Mouse (Mus musculus) liver, embryonic 11.5 days (tissue): ENCODE measurements around the gene Fem1a. TPM values are rescaled to one million over a fixed set of nuclear protein-coding genes. Genes with fewer than 3 reads are reported as not detected.

ENCODE experiments used
- ATAC-seq: fragments of 200-750 bp; cut with Nextera tagmentation; replicated peaks from 2 replicates; pipeline ENCODE4 v1.8.0; 2017; ENCODE audit warnings: moderate number of reproducible peaks, mild to moderate bottlenecking, moderate TSS enrichment, moderate library complexity; ENCODE audit not compliant: low FRiP score
- DNase-seq: peaks from one replicate; pipeline ENCODE4 v3.0.0-alpha.2; 2017; ENCODE audit warnings: low spot score
- H3K27ac ChIP-seq: fragments of 300-500 bp; sonication (generic); 2 replicates; pipeline ENCODE4 v1.5.1; 2014; ENCODE audit warnings: mild to moderate bottlenecking, low read depth, low read length, control low read depth
- H3K27me3 ChIP-seq: fragments of 300-500 bp; sonication (generic); replicated peaks from 2 replicates; pipeline ENCODE4 v1.6.1; 2014; ENCODE audit warnings: low read length, mixed read lengths; ENCODE audit not compliant: control insufficient read depth, insufficient read depth
- H3K36me3 ChIP-seq: fragments of 300-500 bp; sonication (generic); 2 replicates; pipeline ENCODE4 v1.6.1; 2014; ENCODE audit warnings: mild to moderate bottlenecking, low read length, moderate library complexity, mixed read lengths; ENCODE audit not compliant: control insufficient read depth, insufficient read depth
- H3K4me1 ChIP-seq: fragments of 300-500 bp; sonication (generic); replicated peaks from 2 replicates; pipeline ENCODE4 v1.6.1; 2014; ENCODE audit warnings: low read length, mixed read lengths; ENCODE audit not compliant: control insufficient read depth, insufficient read depth
- H3K4me2 ChIP-seq: fragments of 300-500 bp; sonication (generic); 2 replicates; pipeline ENCODE4 v1.6.1; 2014; ENCODE audit warnings: mild to moderate bottlenecking, control low read depth, moderate library complexity
- H3K4me3 ChIP-seq: fragments of 300-500 bp; sonication (generic); 2 replicates; pipeline ENCODE4 v1.5.1; 2014; ENCODE audit warnings: low read depth, low read length, control low read depth
- H3K9ac ChIP-seq: fragments of 300-500 bp; sonication (generic); 2 replicates; pipeline ENCODE4 v1.6.1; 2014; ENCODE audit warnings: low read depth, low read length, control low read depth
- H3K9me3 ChIP-seq: fragments of 300-500 bp; sonication (generic); 2 replicates; pipeline ENCODE4 v1.6.1; 2016; ENCODE audit warnings: low read length, inconsistent platforms, mixed read lengths; ENCODE audit not compliant: control insufficient read depth
- WGBS: fragments of 180-500 bp; shearing (Covaris S2); extraction: QIAGEN DNeasy Blood & Tissue Kit; methylation state at CpG from one replicate; pipeline ENCODE4 v1.1.7; 2014; 5-methylcytosine and 5-hydroxymethylcytosine counted together
- polyA plus RNA-seq: library from polyadenylated mRNA; unstranded; fragments of >200 nt; fragmentation: Nextera tagmentation; extraction: Ambion mirVana; gene quantifications from 2 replicates; pipeline ENCODE4 v1.2.1, GENCODE M21; 2014

Fem1a gene
- polyA plus RNA-seq, 1 experiment from 2014 or later: 15.0 TPM

DNA sequence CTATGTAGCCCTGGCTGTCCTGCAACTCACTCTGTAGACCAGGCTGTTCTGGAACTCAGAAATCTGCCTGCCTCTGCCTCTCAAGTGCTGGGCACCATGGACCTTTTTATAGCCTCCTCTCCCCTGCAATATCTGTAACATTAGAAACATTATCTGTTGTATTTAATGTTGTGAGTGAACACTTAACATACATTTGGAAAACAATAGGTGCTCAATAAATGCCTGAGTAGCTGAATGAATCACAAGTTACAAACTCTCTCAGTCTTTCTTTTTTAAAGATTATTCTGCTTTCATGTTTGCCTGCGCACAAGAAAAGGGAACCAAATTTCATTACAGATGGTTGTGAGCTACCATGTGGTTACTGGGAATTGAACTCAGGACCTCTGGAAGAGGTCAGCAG, 41.6 kb downstream of the Fem1a start:
- ATAC-seq: no peak
- WGBS: 82% methylated on average over 1 of the region's 1 CpGs
- peaks cover 11% of the 10 kb centered on the region for H3K4me1 ChIP-seq

DNA sequence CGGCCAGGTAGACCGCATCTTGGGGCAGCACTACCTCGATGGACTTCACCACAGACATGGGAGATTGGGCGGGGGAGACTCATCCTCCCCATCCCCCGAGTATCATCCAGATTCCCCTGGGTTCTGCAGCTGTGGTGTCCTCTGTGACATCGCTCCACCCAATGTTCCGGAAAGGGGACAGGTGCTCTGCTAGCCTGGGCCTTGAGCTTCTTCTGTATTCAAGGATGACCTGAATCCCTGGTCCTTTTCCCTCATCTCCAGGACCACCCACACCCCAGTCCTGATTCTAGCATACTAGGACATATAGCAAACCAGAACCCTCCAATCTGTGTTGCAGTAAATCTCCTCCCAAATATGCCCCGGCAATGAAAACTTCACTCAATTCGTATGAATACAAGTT, 43.6 kb downstream of the Fem1a start, which contains the start of gene Arrdc5:
Arrdc5 (minus strand) TSS at position 101 of the 400 bp plus-strand sequence.
- WGBS: 89% methylated on average over 9 of the region's 9 CpGs
- no peak within 1 kb of the TSS for H3K4me3 ChIP-seq
- DNase-seq: no peak
- peaks cover 15% of the 10 kb centered on the region for H3K4me1 ChIP-seq
- no peak for ATAC-seq
- H3K27ac ChIP-seq: no peak within 1 kb of the TSS
- H3K9me3 ChIP-seq: no peaks in the 10 kb centered on the region
- H3K4me2 ChIP-seq: no peak within 1 kb of the TSS
- H3K27me3 ChIP-seq: no peaks in the 10 kb centered on the region
- no peak within 1 kb of the TSS for H3K9ac ChIP-seq
- H3K36me3 ChIP-seq: 0 out of 2 replicates have a peak, but pooled peaks cover 2% of the 10 kb centered on the region

More for the DNA sequence above, 41.6 kb downstream of the Fem1a start:
- no peak overlapping the region for H3K27ac ChIP-seq
- H3K9ac ChIP-seq: no peak overlapping the region
- H3K27me3 ChIP-seq: no peaks in the 10 kb centered on the region
- no peaks in the 10 kb centered on the region for H3K36me3 ChIP-seq
- no peaks in the 10 kb centered on the region for H3K9me3 ChIP-seq
- H3K4me3 ChIP-seq: no peak overlapping the region
- DNase-seq: no peak
- no peak overlapping the region for H3K4me2 ChIP-seq

DNA sequence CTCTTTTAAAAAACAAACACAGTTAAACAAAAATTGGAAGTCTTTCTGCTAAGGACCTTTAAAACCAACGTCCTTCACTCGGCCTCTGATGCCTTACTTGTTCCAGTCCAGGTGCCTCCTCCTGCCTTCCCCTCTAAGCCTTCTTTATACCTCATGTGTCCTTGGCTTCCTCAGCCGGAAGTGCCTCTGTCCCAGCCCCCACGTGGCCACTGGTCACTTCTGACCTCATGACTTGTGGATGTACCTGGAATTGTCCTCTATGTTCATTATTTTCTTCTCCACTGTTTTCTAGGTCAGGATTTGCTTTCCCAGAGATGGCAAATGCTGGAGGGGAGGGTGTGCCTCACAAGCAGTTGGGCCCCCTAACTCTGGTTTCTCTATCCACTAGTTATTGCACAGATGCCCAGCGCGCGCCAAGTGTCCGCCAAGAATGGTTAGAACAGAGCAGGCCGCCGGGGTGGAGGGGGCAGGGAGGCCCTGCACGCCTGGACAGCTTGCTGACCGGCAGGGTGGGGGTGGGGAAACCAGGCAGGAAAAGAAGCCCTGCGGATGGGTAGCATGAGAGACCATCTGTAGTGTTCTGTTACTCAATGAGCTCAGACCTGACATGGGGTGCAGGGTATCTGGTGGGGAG, 45.9 kb downstream of the Fem1a start:
- peak overlapping the region; percentile 90; the same call in 1 of the 2 replicates for H3K4me3 ChIP-seq
- ATAC-seq: peak; percentile 17
- peaks cover 22% of the 10 kb centered on the region for H3K36me3 ChIP-seq
- WGBS: 33% methylated on average over 13 of the region's 13 CpGs
- no peaks in the 10 kb centered on the region for H3K27me3 ChIP-seq
- H3K4me1 ChIP-seq: peaks cover 35% of the 10 kb centered on the region
- H3K9ac ChIP-seq: peak overlapping the region; percentile 98
- H3K4me2 ChIP-seq: peak overlapping the region; percentile 92
- peak; percentile 62 for DNase-seq
- H3K27ac ChIP-seq: peak overlapping the region; percentile 99
- H3K9me3 ChIP-seq: no peaks in the 10 kb centered on the region

- under 1% methylated on average over 43 of the region's 43 CpGs for WGBS
- peak within 1 kb of the TSS; percentile 99 for H3K27ac ChIP-seq
- H3K36me3 ChIP-seq: peaks cover 30% of the 10 kb centered on the region
- H3K9ac ChIP-seq: peak within 1 kb of the TSS; percentile 98
- peak; percentile 89 for ATAC-seq
- peak within 1 kb of the TSS; percentile 90 for H3K4me3 ChIP-seq
- no peaks in the 10 kb centered on the region for H3K9me3 ChIP-seq
- no peaks in the 10 kb centered on the region for H3K27me3 ChIP-seq
- DNase-seq: peak; percentile 89
- peaks cover 35% of the 10 kb centered on the region for H3K4me1 ChIP-seq
- peak within 1 kb of the TSS; percentile 92 for H3K4me2 ChIP-seq
Measured at GRCm38 (mm10) chr17:56303160-56303846, 46.7 kb downstream of the Fem1a start, which contains the start of gene Uhrf1. Uhrf1 (plus strand) TSS chr17:56303321.

- H3K36me3 ChIP-seq: peaks cover 37% of the 10 kb centered on the region
- H3K9ac ChIP-seq: peak overlapping the region; percentile 98
- peak; percentile 84 for ATAC-seq
- H3K4me3 ChIP-seq: peak overlapping the region; percentile 90
- H3K27ac ChIP-seq: peak overlapping the region; percentile 99
- DNase-seq: peak; percentile 98
- under 1% methylated on average over 65 of the region's 68 CpGs for WGBS
- H3K4me2 ChIP-seq: peak overlapping the region; percentile 92
- no peaks in the 10 kb centered on the region for H3K27me3 ChIP-seq
- H3K9me3 ChIP-seq: no peaks in the 10 kb centered on the region
- H3K4me1 ChIP-seq: peaks cover 35% of the 10 kb centered on the region
Measured at GRCm38 (mm10) chr17:56303847-56304586, 47.4 kb downstream of the Fem1a start.

DNA sequence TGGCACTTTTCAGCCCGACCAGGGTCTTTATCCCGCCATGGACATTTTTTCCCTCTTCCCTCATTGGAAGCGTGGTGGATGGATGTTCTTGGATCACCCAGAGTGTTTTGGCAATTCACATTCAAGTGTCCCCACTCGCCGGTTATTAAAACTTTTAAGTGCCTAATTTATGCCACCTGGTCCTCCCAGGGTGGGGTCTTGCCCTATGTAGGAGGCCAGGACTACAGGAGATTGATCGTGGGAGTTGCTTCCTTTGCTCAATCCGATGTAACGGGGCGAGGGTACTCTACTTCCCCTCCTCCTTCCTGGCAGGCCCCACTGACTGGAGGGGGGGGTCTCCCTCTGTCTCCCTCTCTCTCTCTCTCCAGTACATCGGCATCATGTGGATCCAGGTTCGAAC, 48.1 kb downstream of the Fem1a start:
- no peak for DNase-seq
- peaks cover 44% of the 10 kb centered on the region for H3K36me3 ChIP-seq

GRCm38 (mm10) chr17:56305156-56305555, 48.5 kb downstream of the Fem1a start:
- ATAC-seq: no peak
- Histone ChIP-seq H3K4me3 (peak overlapping the region; percentile 90), H3K36me3 (peaks cover 48% of the 10 kb centered on the region), H3K9me3 (no peaks in the 10 kb centered on the region), H3K27me3 (no peaks in the 10 kb centered on the region), H3K4me1 (peaks cover 35% of the 10 kb centered on the region), H3K4me2 (peak overlapping the region; percentile 92), H3K9ac (peak overlapping the region; percentile 98), H3K27ac (peak overlapping the region; percentile 76; the same call in 1 of the 2 replicates)
- DNase-seq: no peak
- WGBS: 43% methylated on average over 9 of the region's 9 CpGs

More for the DNA sequence above, 48.1 kb downstream of the Fem1a start:
- Histone ChIP-seq H3K9me3 (no peaks in the 10 kb centered on the region), H3K4me2 (peak overlapping the region; percentile 92), H3K9ac (peak overlapping the region; percentile 98), H3K27ac (peak overlapping the region; percentile 76), H3K4me1 (peaks cover 35% of the 10 kb centered on the region), H3K4me3 (peak overlapping the region; percentile 90), H3K27me3 (no peaks in the 10 kb centered on the region)
- WGBS: 19% methylated on average over 11 of the region's 11 CpGs
- no peak for ATAC-seq

DNA sequence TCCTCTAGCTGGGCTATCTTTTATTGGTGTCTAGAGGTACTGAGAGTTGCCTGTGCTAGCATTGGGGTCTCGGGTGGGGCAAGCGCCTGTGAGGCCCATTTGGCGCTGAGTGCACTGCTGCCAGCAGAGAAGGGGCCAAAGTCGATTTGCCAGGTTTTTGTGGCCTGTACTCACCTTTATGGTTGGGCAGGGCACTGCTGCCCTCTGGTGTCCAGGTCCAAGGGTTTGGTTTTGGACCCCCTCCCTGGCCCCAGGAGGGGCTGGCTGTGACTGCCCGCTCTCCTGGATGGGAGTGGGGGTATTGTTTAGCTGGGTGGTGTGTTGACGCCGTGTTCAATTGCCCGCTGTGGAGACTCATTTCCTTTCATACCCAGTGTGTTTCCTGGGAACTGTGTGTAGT, 49.2 kb downstream of the Fem1a start:
- DNase-seq (no peak), ATAC-seq (no peak)
- Histone ChIP-seq H3K4me1 (peaks cover 35% of the 10 kb centered on the region), H3K27me3 (no peaks in the 10 kb centered on the region), H3K4me2 (peak overlapping the region; percentile 92), H3K36me3 (peaks cover 55% of the 10 kb centered on the region), H3K27ac (no peak overlapping the region), H3K4me3 (peak overlapping the region; percentile 90), H3K9me3 (no peaks in the 10 kb centered on the region), H3K9ac (peak overlapping the region; percentile 98)
- WGBS: 74% methylated on average over 8 of the region's 8 CpGs
